Mouse (Mus musculus): ENCODE data around the gene Caprin1.

Gene Caprin1

GRCm38 (mm10) chr2:103796861-103797466 lies 485 bp downstream of the Caprin1 start:
- in situ Hi-C loops (cut with MseI, MboI), result no loop called here

GRCm38 (mm10) chr2:103796211-103796860 lies 1.1 kb downstream of the Caprin1 start:
- in situ Hi-C loops (cut with MseI, MboI), result no loop called here

DNA sequence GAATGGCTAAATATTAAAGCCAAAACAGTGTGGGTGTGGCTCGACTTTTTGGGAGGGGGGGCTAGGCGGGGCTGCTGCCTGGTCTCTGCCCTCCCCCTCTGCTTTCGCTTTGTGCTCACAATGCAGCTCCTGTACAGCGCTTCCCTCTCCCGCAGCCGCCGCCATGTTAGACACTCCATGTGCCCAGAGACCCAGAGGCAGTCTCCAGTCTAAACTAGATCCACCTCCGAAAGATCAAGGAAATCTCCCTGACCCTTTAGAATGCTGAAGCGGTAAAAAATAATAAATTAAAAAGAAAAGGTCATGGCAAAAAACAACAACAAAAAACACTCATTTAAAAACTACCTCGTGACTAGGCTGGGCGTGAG lies 1.6 kb downstream of the Caprin1 start:
- in situ Hi-C loops (cut with MseI, MboI), result no loop called here

GRCm38 (mm10) chr2:103792009-103792408 lies 5.4 kb downstream of the Caprin1 start:
- in situ Hi-C loops (cut with MseI, MboI), result no loop called here

DNA sequence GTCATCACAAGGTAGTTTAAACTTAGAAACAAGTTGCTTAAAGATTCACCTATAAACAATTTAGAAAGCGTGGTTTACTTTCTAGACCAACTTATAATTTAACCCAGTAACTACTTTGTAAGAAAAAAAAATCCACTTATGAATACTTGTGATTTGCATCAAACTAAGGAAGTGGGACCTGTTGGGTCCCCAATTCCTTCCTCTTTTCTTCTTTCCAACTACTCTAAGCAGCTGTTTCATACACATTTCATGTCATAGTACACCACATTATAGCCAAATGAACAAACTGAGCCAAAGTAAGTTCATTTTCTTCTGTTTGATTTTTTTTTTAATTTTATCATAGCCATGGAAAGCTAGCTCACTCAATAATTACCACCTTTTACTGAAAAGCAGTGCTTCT lies 11.7 kb downstream of the Caprin1 start:
- in situ Hi-C loops (cut with MseI, MboI), result no loop called here

DNA sequence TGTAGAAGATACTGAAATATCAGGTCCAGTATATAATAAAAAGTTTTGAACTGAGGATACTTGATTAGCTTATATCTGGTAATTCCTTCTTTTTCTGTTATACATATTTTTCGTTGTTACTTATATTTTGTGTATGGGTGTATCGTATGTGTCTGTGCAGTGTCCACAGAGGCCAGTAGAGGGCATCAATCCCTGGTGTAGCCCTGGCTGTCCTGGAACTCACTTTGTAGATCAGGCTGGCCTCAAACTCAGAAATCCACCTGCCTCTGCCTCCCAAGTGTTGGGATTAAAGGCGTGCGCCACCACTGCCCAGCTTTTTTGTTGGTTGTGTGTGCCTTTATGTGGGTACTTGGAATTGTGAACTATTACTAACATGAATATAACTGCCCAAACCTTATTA lies 12.8 kb downstream of the Caprin1 start:
- in situ Hi-C loops (cut with MseI, MboI), result no loop called here

GRCm38 (mm10) chr2:103762492-103762891 lies 35.0 kb downstream of the Caprin1 start:
- in situ Hi-C loops (cut with MseI, MboI), result no loop called here

DNA sequence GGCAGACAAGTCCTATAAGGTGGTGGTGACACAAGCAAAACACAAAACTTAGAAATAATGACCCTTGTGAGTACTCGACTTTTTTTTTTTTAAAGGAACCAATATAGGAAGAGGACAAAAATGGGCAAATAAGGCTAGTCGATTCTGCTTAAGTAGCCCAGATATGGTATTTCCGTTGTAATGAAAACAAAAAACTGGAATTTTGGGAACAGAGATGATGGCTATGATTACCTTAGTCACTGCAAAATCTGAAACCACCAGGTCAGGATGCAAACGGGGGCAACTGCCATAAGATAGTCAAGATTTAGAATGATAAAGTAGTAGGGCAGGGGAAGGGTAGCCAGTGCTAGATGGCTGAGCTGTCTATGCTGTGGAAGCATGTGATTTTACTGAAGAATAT lies 35.5 kb downstream of the Caprin1 start:
- in situ Hi-C loops (cut with MseI, MboI), result no loop called here

DNA sequence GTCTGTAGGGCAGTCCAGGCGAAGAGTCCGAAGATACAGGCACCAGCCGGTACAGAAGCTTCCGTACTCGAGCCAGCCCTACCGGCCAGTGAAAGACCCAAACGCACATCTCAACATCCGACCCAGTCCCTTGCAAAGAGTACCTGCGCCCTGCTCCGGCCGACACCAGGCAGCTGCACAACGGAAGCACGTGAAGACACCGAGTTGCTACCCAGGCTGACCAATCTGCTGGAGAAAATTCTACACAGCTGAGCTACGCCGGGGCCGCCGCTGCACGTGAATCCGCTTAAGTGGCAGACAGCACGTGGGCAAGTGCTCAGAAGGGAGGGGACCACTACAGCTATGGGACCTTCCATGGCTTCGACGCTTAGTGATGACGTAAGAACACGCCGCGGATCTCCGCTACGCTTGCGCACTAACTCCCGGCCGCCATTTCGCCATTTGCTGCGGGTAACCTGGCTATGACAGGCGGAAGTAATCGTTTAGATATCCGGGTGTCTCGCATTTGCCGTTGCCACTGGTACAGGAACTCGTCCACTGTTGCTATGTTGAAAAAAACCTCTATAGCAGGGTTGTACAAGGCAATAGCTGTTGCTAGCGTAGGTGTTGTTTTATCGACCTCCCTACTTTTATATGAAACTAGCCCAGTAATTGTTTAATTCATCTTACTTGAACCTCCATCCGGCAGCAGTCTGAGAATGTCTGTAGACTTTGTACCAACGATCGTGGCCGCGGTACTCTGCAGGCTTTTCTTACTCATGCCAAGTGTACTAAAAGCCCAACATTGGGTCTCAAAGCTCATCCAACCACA lies 36.3 kb downstream of the Caprin1 start, which contains the start of gene Nat10:
Gene Nat10, minus strand, starts transcription at position 365 of the 811 bp plus-strand sequence.
- in situ Hi-C loops (cut with MseI, MboI), result no loop called here

- in situ Hi-C loops (cut with MseI, MboI), result no loop called here
These were observed 37.0 kb downstream of the Caprin1 start for GRCm38 (mm10) chr2:103760421-103760820.

DNA sequence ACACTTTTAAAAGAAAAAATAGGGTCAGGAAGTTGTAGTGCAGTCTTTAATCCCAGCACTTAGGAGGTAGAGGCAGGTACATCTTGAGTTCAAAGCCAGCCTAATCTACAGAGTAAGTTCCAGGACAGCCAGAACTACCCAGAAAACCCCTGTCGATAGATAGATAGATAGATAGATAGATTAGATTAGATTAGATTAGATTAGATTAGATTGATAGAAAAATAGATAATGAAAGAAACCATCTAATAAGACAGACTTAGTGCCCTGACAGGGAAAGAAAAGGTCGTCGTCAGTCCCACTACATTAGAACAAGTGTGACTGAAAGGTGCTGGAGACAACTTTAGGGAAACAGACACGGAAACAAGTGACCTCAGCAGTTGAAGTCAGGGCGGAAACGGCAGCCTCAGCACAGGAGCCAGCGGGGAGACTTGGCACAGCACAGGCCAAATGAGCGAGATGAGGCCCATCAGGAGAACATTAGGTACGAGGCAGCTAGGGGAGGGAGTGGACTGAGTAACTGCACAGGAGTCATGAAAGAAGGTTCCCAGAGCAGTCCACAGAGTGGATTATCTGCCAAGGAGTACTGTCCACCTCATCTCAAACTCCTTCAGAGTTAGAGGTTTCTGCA lies 41.9 kb downstream of the Caprin1 start:
- in situ Hi-C loops (cut with MseI, MboI), result no loop called here

- in situ Hi-C loops (cut with MseI, MboI), result no loop called here
These were observed 42.8 kb downstream of the Caprin1 start for GRCm38 (mm10) chr2:103754614-103755013.

DNA sequence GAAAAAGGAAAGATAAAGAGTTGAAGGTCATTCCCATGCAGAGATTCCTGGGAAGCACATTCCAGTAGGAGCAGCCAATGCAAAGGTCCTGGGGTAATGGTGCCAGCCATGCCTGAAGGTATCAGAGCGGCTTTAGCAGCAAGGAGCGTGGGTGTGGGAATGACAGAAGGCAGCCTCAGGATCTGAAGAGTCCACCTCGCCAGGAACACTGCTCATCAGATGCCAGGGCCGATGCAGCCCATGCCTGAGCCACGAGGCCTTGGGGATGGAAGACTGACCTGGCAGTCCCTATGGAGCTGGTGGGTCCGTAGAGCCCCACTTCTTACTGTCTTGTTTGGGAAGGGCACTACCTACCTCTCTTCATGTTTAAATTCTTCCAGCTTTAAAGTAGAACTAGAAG lies 45.7 kb downstream of the Caprin1 start:
- in situ Hi-C loops (cut with MseI, MboI), result no loop called here

GRCm38 (mm10) chr2:103749091-103749490 lies 48.4 kb downstream of the Caprin1 start:
- in situ Hi-C loops (cut with MseI, MboI), result loop anchor here (10.0 to 25.0 kb wide), 2 partner anchors 116 to 238 kb away; no protein-coding TSS in a partner anchor

DNA sequence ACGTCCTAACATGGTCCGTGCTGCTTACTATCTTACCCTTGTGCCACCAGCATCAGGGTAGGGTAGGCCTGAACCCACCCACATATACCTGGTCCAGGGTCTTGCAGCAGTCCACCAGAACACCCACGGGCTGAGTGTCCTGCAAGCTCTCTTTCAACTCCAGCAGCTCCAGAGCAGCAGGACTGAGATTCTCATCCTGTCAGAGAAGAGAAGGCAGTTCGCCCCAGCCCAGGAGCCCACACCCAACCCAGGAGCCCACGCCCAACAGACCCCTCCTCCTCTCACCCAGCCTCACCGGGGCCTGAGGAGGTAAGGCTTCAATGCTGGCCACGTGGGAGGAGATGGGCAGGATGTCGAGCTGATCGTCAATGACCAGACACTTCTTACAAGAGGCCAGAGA lies 49.6 kb downstream of the Caprin1 start:
- in situ Hi-C loops (cut with MseI, MboI), result loop anchor here (10.0 to 25.0 kb wide), 2 partner anchors 117 to 239 kb away; no protein-coding TSS in a partner anchor

GRCm38 (mm10) chr2:103746761-103747160 lies 50.7 kb downstream of the Caprin1 start:
- in situ Hi-C loops (cut with MseI, MboI), result loop anchor here (10.0 to 25.0 kb wide), 2 partner anchors 118 to 241 kb away; no protein-coding TSS in a partner anchor

DNA sequence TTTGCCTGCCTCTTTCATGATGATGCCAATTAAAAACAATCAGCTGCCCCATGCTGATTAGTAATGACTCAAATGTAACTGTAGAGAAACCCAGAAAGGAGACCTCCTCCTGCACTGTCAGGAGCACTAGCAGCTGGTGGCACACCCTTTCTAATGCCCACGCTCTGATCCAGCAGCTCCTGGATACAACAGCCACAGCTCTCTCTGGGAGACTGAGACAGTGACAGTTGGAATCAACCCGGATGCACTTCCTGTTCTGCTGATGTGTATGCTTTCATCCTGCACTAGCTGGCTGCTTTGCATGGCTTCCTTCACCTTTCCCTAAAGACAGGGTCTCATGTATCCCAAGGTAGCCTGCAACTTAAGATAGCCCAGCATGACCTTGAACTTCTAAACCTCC lies 51.4 kb downstream of the Caprin1 start:
- in situ Hi-C loops (cut with MseI, MboI), result loop anchor here (10.0 to 25.0 kb wide), 2 partner anchors 119 to 241 kb away; no protein-coding TSS in a partner anchor

DNA sequence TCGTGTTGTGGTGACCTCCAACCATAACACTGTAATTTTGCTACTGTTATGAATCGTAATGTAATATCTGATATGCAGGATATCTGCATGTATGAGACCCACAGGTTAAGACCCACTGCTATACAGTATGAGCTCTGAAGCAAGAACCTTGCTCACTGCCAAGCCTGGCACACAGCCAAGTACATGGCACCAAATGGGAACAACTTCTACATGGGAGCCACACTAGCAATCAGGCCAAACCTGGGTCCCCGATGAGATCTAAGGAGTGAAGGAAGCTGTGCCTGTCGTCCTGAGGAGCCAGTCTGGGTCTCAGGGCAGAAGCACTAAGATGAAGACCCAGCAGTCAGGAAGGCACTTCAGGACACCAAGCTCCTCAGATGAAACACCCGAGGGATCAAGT lies 52.0 kb downstream of the Caprin1 start:
- in situ Hi-C loops (cut with MseI, MboI), result loop anchor here (10.0 to 25.0 kb wide), 2 partner anchors 119 to 242 kb away; no protein-coding TSS in a partner anchor

DNA sequence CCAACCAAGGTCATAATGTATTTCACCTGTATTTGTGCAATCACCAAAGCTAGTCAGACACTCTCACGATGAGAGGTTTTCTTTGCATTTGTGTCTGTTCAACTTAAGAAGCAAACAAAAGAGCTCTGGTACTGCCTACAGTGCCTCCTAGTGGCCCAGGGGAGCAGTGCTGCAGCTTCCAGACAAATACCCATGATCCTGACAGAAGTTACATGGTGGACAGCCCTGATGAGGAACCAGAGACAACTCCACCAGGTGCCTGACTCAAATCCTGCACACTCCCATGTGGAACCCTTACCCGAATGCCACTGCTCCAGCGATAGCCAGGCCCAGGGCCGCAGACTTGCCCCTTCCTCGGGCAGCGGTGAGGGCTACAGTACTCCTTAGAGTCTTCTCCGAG lies 53.5 kb downstream of the Caprin1 start:
- in situ Hi-C loops (cut with MseI, MboI), result loop anchor here (5.0 to 25.0 kb wide), 3 partner anchors 121 to 243 kb away; no protein-coding TSS in a partner anchor

DNA sequence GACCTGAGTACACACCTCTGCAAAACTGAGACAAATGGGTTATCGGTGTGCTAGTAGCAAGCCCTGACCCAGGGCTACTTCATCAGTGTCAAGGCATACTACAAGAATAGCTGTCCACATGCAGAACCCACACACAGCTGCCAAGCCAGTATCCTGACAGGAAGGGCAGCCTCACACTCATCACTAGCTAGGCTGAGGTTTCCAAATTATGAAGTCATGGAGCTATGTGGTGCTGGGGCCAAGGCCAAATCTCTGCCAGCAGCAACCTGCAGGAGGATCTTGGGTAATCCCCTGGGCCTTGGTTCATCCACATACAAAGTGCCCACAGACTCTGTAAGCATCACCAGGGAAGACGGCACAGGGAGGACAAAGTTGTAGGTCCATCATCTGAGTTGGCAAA lies 53.9 kb downstream of the Caprin1 start:
- in situ Hi-C loops (cut with MseI, MboI), result loop anchor here (5.0 to 25.0 kb wide), 3 partner anchors 121 to 244 kb away; no protein-coding TSS in a partner anchor

- in situ Hi-C loops (cut with MseI, MboI), result loop anchor here (5.0 to 25.0 kb wide), 3 partner anchors 122 to 244 kb away; no protein-coding TSS in a partner anchor
These were observed 54.6 kb downstream of the Caprin1 start for GRCm38 (mm10) chr2:103742821-103743220.

Measured in mouse trophoblast stem cell (cell line).